Mouse (Mus musculus) erythroblast, embryonic 14.5 days (primary cell): ENCODE data around the gene Nid1. TPM values are rescaled to one million over a fixed set of nuclear protein-coding genes. Genes with fewer than 3 reads are reported as not detected.

Source experiments
- H3K27me3 ChIP-seq: 2 replicates; pipeline ENCODE4 v1.6.1; 2012; ENCODE audit warnings: inconsistent platforms; ENCODE audit not compliant: control insufficient read depth
- H3K36me3 ChIP-seq: 2 replicates; pipeline ENCODE4 v1.6.1; 2012; ENCODE audit warnings: mild to moderate bottlenecking, inconsistent platforms; ENCODE audit not compliant: control insufficient read depth
- H3K4me1 ChIP-seq: 2 replicates; pipeline ENCODE4 v1.6.1; 2012; ENCODE audit warnings: inconsistent platforms; ENCODE audit not compliant: control insufficient read depth
- H3K4me3 ChIP-seq: replicated peaks from 2 replicates; pipeline ENCODE3; 2012; ENCODE audit warnings: moderate library complexity, mild to moderate bottlenecking, inconsistent platforms
- H3K9me3 ChIP-seq: 2 replicates; pipeline ENCODE4 v1.6.1; 2012; ENCODE audit warnings: low read length, inconsistent platforms, mixed read lengths; ENCODE audit not compliant: control insufficient read depth
- GATA1 ChIP-seq: IDR thresholded peaks from 2 replicates; pipeline ENCODE4 v1.6.1; 2012; ENCODE audit warnings: low read length, inconsistent platforms, mixed read lengths
- TAL1 ChIP-seq: IDR thresholded peaks from 3 replicates; pipeline ENCODE4 v1.6.1; 2012; ENCODE audit warnings: low read length, inconsistent platforms, mixed read lengths
- polyA plus RNA-seq: library from polyadenylated mRNA; stranded (reverse); fragments of >175 nt; gene quantifications from 2 replicates; pipeline ENCODE4 v1.2.3, GENCODE M21; 2012

Nid1 gene
- polyA plus RNA-seq, 1 experiment = not detected

- Histone ChIP-seq H3K4me3 (no peak overlapping the region), H3K4me1 (no peaks in the 10 kb centered on the region)
- TF ChIP-seq GATA1 = no peak
- no peak for TF ChIP-seq TAL1
Measured at GRCm38 (mm10) chr13:13492151-13492550, 54.8 kb downstream of the Nid1 start.

GRCm38 (mm10) chr13:13493517-13493916 is 56.2 kb downstream of the Nid1 start:
- no peaks in the 10 kb centered on the region for H3K27me3 ChIP-seq
- TF ChIP-seq TAL1 (no peak), GATA1 (no peak)
- no peaks in the 10 kb centered on the region for H3K4me1 ChIP-seq
- no peaks in the 10 kb centered on the region for H3K9me3 ChIP-seq
- no peaks in the 10 kb centered on the region; the same call in 1 of the 2 replicates for H3K36me3 ChIP-seq
- no peak overlapping the region for H3K4me3 ChIP-seq

More at GRCm38 (mm10) chr13:13492151-13492550, 54.8 kb downstream of the Nid1 start:
- Histone ChIP-seq H3K36me3 (no peaks in the 10 kb centered on the region; the same call in 1 of the 2 replicates), H3K9me3 (no peaks in the 10 kb centered on the region), H3K27me3 (no peaks in the 10 kb centered on the region)

GRCm38 (mm10) chr13:13498022-13498421 is 60.7 kb downstream of the Nid1 start:
- no peak overlapping the region for H3K4me3 ChIP-seq
- H3K36me3 ChIP-seq = peaks cover 7% of the 10 kb centered on the region; the same call in 1 of the 2 replicates
- no peaks in the 10 kb centered on the region for H3K9me3 ChIP-seq
- no peaks in the 10 kb centered on the region for H3K4me1 ChIP-seq
- TF ChIP-seq TAL1 = no peak
- no peak for TF ChIP-seq GATA1
- H3K27me3 ChIP-seq = no peaks in the 10 kb centered on the region

- Histone ChIP-seq H3K36me3 (peaks cover 7% of the 10 kb centered on the region; the same call in 1 of the 2 replicates), H3K4me3 (no peak overlapping the region)
Measured at GRCm38 (mm10) chr13:13502406-13502805, 65.1 kb downstream of the Nid1 start.

GRCm38 (mm10) chr13:13503695-13504386 is 66.5 kb downstream of the Nid1 start:
- no peaks in the 10 kb centered on the region for H3K4me1 ChIP-seq
- no peaks in the 10 kb centered on the region for H3K27me3 ChIP-seq
- H3K9me3 ChIP-seq = no peaks in the 10 kb centered on the region
- TF ChIP-seq GATA1 (no peak), TAL1 (no peak)
- no peak overlapping the region for H3K4me3 ChIP-seq
- H3K36me3 ChIP-seq = peaks cover 7% of the 10 kb centered on the region; the same call in 1 of the 2 replicates

More at GRCm38 (mm10) chr13:13502406-13502805, 65.1 kb downstream of the Nid1 start:
- Histone ChIP-seq H3K4me1 (no peaks in the 10 kb centered on the region), H3K9me3 (no peaks in the 10 kb centered on the region), H3K27me3 (no peaks in the 10 kb centered on the region)
- TF ChIP-seq GATA1 (no peak), TAL1 (no peak)

GRCm38 (mm10) chr13:13505063-13505462 is 67.7 kb downstream of the Nid1 start:
- H3K27me3 ChIP-seq = no peaks in the 10 kb centered on the region
- peaks cover 4% of the 10 kb centered on the region; the same call in 1 of the 2 replicates for H3K36me3 ChIP-seq
- no peaks in the 10 kb centered on the region for H3K4me1 ChIP-seq
- TF ChIP-seq GATA1 (no peak), TAL1 (no peak)
- no peaks in the 10 kb centered on the region for H3K9me3 ChIP-seq
- no peak overlapping the region for H3K4me3 ChIP-seq

- H3K4me3 ChIP-seq = no peak overlapping the region
- no peaks in the 10 kb centered on the region for H3K9me3 ChIP-seq
- H3K36me3 ChIP-seq = peaks cover 2% of the 10 kb centered on the region; the same call in 1 of the 2 replicates
- no peaks in the 10 kb centered on the region for H3K27me3 ChIP-seq
- no peak for TF ChIP-seq TAL1
- no peak for TF ChIP-seq GATA1
- no peaks in the 10 kb centered on the region for H3K4me1 ChIP-seq
Measured at GRCm38 (mm10) chr13:13506556-13506955, 69.2 kb downstream of the Nid1 start.

- Histone ChIP-seq H3K36me3 (no peaks in the 10 kb centered on the region; the same call in 1 of the 2 replicates), H3K4me1 (no peaks in the 10 kb centered on the region), H3K27me3 (no peaks in the 10 kb centered on the region), H3K4me3 (no peak overlapping the region), H3K9me3 (no peaks in the 10 kb centered on the region)
- TF ChIP-seq TAL1 (no peak), GATA1 (no peak)
Measured at GRCm38 (mm10) chr13:13514861-13515260, 77.5 kb downstream of the Nid1 start.

- Histone ChIP-seq H3K36me3 (no peaks in the 10 kb centered on the region), H3K9me3 (no peaks in the 10 kb centered on the region), H3K4me3 (no peak overlapping the region), H3K27me3 (no peaks in the 10 kb centered on the region), H3K4me1 (no peaks in the 10 kb centered on the region)
- TF ChIP-seq TAL1 (no peak), GATA1 (no peak)
Measured at GRCm38 (mm10) chr13:13516376-13517225, 79.2 kb downstream of the Nid1 start.
